Mouse (Mus musculus): Measurements from ENCODE around the gene Olfr1346. TPM values are rescaled to one million over a fixed set of nuclear protein-coding genes. Genes with fewer than 3 reads are reported as not detected.
"Not testable (repeated sequence)": the region's sequence is repeated elsewhere in the genome, so short reads cannot be mapped to it uniquely, and the experiment has no call there.

The Olfr1346 gene
- not detected in 2 replicates for polyA plus RNA-seq (2015; fragmentation: Nextera tagmentation; extraction: Ambion mirVana)

DNA sequence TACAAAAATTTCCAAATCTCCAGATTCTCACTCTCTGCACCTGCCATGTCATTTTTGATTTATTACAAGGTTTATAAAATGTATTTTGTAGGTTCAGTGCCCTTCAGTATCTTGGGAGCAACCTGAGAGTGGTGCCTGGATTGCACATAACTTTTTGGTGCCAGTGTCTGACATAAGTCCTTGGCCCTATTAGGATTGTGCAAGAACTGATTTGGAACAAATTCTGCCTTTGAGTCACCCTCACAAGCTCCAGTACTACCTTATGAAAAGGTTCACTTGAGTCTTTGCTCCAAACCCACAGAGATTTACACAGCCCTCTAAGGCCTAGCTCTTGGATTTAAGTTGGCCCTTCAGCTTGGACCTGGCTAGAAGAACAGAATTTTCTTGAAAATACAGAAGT lies at the start of gene Olfr1346:
Gene Olfr1346 (plus strand): TSS at position 151 of the 400 bp plus-strand sequence.
- Histone ChIP-seq H3K36me3 (no peaks in the 10 kb centered on the region), H3K4me1 (no peaks in the 10 kb centered on the region), H3K9me3 (no peaks in the 10 kb centered on the region), H3K4me3 (no peak within 1 kb of the TSS), H3K27me3 (no peaks in the 10 kb centered on the region), H3K4me2 (replicated peaks) (no peak within 1 kb of the TSS), H3K27ac (replicated peaks) (no peak within 1 kb of the TSS), H3K9ac (replicated peaks) (no peak within 1 kb of the TSS)
- no peak for ATAC-seq (replicated peaks)

DNA sequence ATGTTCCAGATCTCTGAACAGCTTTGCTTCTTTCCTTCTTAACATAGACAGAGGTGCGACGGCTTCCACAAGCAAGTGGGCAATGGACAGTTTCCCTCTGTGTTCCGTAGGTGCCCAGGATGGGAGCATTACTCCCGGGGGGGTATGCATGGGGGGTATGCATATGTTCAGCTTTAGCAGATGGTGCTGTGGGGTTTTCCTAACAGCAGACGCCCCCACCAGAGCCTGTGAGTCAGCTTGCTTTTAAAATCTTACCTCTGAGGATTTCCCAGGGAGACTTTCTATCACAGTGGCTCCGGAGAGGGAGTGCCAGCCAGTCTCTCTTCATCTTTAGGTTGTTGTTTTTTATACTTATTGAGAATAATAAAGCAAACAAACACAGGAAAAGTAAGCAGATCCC lies 47.0 kb upstream of the Olfr1346 start:
- Histone ChIP-seq H3K27me3 (no peaks in the 10 kb centered on the region), H3K27ac (replicated peaks) (no peak overlapping the region), H3K4me2 (replicated peaks) (no peak overlapping the region), H3K9ac (replicated peaks) (no peak overlapping the region), H3K36me3 (no peaks in the 10 kb centered on the region), H3K4me1 (no peaks in the 10 kb centered on the region), H3K4me3 (no peak overlapping the region), H3K9me3 (no peaks in the 10 kb centered on the region)
- ATAC-seq (replicated peaks), result no peak
- WGBS, result 81% methylated on average over 6 of the region's 6 CpGs

DNA sequence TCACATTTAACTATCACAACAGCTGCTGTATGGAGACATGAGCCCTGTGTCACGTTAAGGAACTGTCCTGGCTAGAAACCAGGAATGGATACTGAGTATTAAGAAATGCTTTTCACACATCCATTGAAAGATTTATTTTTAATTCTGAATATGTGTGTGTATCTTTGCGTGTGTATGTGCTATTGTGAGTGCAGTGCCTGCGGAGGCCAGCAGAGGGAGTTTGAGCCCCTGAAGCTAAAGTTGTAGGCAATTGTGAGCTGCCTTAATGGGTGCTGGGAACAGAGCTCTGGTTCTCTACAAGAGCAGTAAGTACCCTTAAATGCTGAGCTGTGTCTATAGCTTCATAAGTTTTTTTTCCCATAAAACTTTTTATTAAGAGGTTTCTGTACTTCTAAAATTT lies 37.5 kb upstream of the Olfr1346 start:
- 89% methylated on average over 3 of the region's 3 CpGs for WGBS
- no peaks in the 10 kb centered on the region for H3K9me3 ChIP-seq
- no peak for ATAC-seq (replicated peaks)

DNA sequence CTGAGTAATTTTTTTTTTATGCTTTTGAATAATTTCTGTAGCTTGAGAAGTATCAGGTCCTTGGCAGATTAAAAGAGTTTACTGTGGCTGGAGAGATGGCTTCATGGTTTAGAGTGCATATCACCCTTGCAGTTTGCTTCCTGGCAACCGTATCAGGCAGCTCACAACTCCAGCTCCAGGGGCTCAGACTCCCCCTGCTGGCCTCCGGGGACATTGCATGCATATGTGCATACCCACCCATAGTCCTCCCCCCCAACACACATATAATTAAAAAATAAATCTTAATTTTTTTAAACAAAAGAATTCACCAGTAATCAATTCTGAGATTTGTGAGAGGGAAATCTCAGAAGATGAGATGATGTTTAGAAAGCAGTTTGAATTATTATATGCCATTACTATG lies 36.6 kb upstream of the Olfr1346 start:
- Histone ChIP-seq H3K27me3 (no peaks in the 10 kb centered on the region), H3K27ac (replicated peaks) (no peak overlapping the region), H3K4me2 (replicated peaks) (no peak overlapping the region), H3K36me3 (no peaks in the 10 kb centered on the region), H3K4me1 (peaks cover 11% of the 10 kb centered on the region), H3K4me3 (no peak overlapping the region), H3K9me3 (no peaks in the 10 kb centered on the region), H3K9ac (replicated peaks) (no peak overlapping the region)
- 30% methylated on average over 2 of the region's 2 CpGs for whole genome bisulfite sequencing
- no peak for ATAC-seq (replicated peaks)

More for the DNA sequence above, 37.5 kb upstream of the Olfr1346 start:
- Histone ChIP-seq H3K4me1 (peaks cover 4% of the 10 kb centered on the region; the same call in 1 of the 2 replicates), H3K27ac (replicated peaks) (no peak overlapping the region), H3K9ac (replicated peaks) (no peak overlapping the region), H3K27me3 (no peaks in the 10 kb centered on the region), H3K4me3 (no peak overlapping the region), H3K4me2 (replicated peaks) (no peak overlapping the region), H3K36me3 (no peaks in the 10 kb centered on the region)

DNA sequence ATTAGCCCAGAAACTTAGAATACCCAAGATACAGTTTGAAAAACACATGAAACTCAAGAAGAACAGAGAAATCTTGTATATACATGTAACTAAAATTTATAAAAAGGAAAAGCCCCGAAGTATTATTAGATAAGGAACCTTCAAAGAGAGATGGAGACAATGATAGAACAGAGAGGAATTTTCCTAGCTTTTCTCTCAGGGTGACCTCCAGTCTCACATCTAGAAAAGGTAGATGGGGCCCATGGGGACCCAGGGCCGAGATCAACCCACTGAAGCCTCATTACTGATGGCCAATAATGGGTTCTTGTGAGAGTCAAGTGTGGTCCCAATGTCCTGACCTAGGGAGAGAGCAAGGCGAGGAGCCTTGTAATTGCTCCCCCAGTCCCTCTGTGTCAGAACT lies 28.5 kb upstream of the Olfr1346 start, which contains the start of gene Olfr1344:
Gene Olfr1344 (plus strand): TSS at position 301 of the 400 bp plus-strand sequence.
- no peaks in the 10 kb centered on the region for H3K27me3 ChIP-seq
- WGBS, result 80% methylated on average over 3 of the region's 3 CpGs
- H3K4me3 ChIP-seq, result no peak within 1 kb of the TSS
- no peak within 1 kb of the TSS for H3K27ac ChIP-seq (replicated peaks)
- no peaks in the 10 kb centered on the region for H3K36me3 ChIP-seq
- H3K4me2 ChIP-seq (replicated peaks), result no peak within 1 kb of the TSS
- no peaks in the 10 kb centered on the region for H3K9me3 ChIP-seq
- no peak within 1 kb of the TSS for H3K9ac ChIP-seq (replicated peaks)
- peaks cover 17% of the 10 kb centered on the region for H3K4me1 ChIP-seq
- ATAC-seq (replicated peaks), result no peak

DNA sequence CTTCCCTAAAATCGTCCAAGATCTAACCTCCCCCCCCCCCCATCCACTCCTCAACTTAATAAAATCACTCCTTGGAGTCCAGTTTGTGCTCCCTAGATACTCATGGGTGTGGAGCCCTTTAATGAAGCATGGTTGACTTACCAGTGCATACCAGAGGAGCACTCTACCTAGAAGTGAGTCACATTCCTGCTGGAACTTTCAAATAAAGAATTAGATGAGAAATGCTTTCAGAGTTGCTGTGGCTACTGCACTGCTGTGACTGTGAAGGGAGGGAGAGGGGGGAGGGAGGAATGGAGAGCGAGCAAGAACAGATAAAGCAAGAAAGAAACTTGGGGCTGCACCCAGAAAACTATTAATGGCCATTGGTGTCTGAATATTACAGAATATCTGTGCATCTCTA lies 25.7 kb upstream of the Olfr1346 start:
- H3K9ac ChIP-seq (replicated peaks), result no peak overlapping the region
- no peak overlapping the region for H3K4me3 ChIP-seq
- no peak overlapping the region for H3K27ac ChIP-seq (replicated peaks)
- H3K36me3 ChIP-seq, result no peaks in the 10 kb centered on the region
- H3K27me3 ChIP-seq, result no peaks in the 10 kb centered on the region
- WGBS, result 69% methylated on average over 2 of the region's 2 CpGs
- H3K4me1 ChIP-seq, result no peaks in the 10 kb centered on the region
- no peaks in the 10 kb centered on the region for H3K9me3 ChIP-seq
- H3K4me2 ChIP-seq (replicated peaks), result no peak overlapping the region
- no peak for ATAC-seq (replicated peaks)

DNA sequence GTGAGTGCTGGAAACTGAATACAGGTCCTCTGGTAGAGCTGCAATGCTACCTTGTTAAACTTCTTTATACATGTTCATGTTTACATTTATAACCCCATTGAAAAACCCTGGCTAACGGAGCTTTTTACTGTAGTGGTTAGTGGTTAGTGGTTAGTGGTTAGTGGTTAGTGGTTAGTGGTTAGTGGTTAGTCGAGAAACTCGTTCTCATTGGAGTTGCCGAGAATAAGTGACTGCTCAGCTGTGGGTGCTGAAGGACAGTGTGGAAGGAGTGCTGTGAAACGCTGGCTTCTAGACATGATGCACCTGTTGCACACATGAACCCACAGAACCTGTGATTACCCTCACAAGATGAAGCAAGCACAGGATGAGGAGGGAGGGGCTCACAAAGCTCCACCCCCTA lies 19.1 kb upstream of the Olfr1346 start:
- Histone ChIP-seq H3K9me3 (no peaks in the 10 kb centered on the region), H3K4me1 (no peaks in the 10 kb centered on the region), H3K27ac (replicated peaks) (no peak overlapping the region), H3K9ac (replicated peaks) (no peak overlapping the region), H3K4me2 (replicated peaks) (no peak overlapping the region), H3K36me3 (no peaks in the 10 kb centered on the region), H3K4me3 (no peak overlapping the region), H3K27me3 (no peaks in the 10 kb centered on the region)
- WGBS, result 77% methylated on average over 5 of the region's 5 CpGs
- ATAC-seq (replicated peaks), result no peak

DNA sequence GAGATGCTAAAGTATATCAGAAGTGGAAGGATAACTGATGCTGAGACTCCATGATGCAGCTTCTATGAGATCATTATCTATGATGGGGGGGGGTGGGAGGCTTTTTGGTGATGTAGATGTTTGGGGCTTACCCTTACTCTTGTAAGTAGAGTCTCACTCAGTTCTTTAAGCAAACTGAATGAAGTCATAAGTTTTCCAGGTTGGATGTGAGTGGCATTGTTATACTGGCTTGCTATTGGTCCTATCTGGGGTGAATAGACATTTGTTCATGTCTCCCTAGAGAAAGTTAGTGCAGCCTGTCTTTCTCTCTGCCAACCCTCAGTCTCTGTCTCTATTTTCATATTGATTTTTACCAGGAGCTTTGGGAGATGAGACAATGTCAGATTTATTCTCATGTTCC lies 11.0 kb upstream of the Olfr1346 start, which contains the start of gene Olfr1336:
Gene Olfr1336 (plus strand): TSS at position 301 of the 400 bp plus-strand sequence.
- no peak within 1 kb of the TSS for H3K4me2 ChIP-seq (replicated peaks)
- H3K9ac ChIP-seq (replicated peaks), result no peak within 1 kb of the TSS
- H3K4me3 ChIP-seq, result no peak within 1 kb of the TSS
- no peaks in the 10 kb centered on the region for H3K27me3 ChIP-seq
- H3K4me1 ChIP-seq, result no peaks in the 10 kb centered on the region
- ATAC-seq (replicated peaks), result no peak
- H3K27ac ChIP-seq (replicated peaks), result no peak within 1 kb of the TSS
- no peaks in the 10 kb centered on the region for H3K9me3 ChIP-seq
- no peaks in the 10 kb centered on the region for H3K36me3 ChIP-seq

DNA sequence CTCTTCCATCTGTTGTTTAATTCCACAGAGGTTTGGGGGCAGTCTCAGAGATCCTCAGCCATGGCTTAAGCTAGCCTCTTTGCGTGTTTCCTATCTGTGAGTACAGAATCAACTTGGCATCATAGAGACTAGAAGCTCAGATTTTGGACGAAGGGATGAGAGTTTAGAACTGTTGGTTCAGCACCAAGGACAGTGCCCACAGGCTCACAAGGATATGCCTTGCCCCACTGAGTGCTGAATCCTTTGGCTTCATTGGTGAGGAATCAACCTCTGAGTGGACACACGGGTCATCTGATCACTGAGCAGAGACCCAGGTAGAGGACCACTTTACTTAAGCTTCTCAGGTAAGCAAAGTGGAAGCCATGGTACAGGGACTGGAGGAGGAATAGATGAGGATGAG lies 10.5 kb upstream of the Olfr1346 start:
- Histone ChIP-seq H3K9ac (replicated peaks) (no peak overlapping the region), H3K9me3 (no peaks in the 10 kb centered on the region), H3K4me3 (no peak overlapping the region), H3K27ac (replicated peaks) (no peak overlapping the region), H3K4me2 (replicated peaks) (no peak overlapping the region), H3K27me3 (no peaks in the 10 kb centered on the region), H3K4me1 (no peaks in the 10 kb centered on the region), H3K36me3 (no peaks in the 10 kb centered on the region)
- ATAC-seq (replicated peaks), result no peak
- 42% methylated on average over 3 of the region's 3 CpGs for WGBS

DNA sequence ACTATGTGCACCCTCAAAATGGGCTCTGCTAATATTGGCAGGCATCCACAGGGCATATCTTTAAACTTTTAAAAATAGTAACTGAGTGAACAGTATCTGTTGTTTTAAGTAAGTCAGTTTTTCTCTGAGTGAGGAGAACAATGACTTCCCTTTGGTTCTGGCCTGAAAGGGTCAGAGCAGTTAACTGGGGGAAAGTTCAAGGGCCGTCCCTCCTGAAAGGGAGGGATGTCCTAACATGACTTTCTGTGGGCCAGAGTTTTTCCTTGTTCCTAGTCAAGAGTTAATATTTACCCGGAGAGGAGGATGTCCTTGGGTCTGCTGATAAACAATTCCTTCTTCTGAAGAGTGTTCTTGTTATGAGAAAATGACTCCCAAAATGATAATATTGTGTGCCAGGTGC lies 10.7 kb downstream of the Olfr1346 start:
- not testable (repeated sequence) for ATAC-seq (replicated peaks); H3K4me1 ChIP-seq; H3K4me2 ChIP-seq (replicated peaks); H3K9ac ChIP-seq (replicated peaks); H3K27me3 ChIP-seq; H3K36me3 ChIP-seq; H3K4me3 ChIP-seq; H3K9me3 ChIP-seq; H3K27ac ChIP-seq (replicated peaks)
- 83% methylated on average over 2 of the region's 2 CpGs for WGBS

DNA sequence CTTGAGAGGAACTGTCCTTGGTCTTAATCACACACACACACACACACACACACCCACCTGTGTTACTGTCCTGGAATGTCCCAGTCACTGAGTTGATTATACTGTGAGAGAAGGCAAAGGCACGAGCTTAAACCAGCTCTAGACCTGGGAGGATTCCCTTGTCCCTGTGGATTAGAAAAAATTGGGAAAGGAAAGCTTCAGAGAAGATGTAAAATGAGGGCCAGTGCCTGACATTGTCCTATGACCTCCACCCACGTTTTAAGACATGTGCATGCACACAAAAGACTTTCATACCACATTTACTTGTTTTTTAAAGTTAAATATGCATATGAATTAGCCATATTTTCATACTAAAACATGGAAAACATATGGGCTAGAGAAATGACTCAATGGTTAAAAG lies 19.9 kb downstream of the Olfr1346 start, which contains the start of gene Olfr5:
Gene Olfr5 (minus strand): TSS at position 101 of the 400 bp plus-strand sequence.
- Histone ChIP-seq H3K9ac (replicated peaks) (no peak within 1 kb of the TSS), H3K4me1 (no peaks in the 10 kb centered on the region), H3K9me3 (0 out of 2 replicates have a peak, but pooled peaks cover 3% of the 10 kb centered on the region), H3K36me3 (no peaks in the 10 kb centered on the region), H3K27me3 (no peaks in the 10 kb centered on the region), H3K4me2 (replicated peaks) (no peak within 1 kb of the TSS), H3K27ac (replicated peaks) (no peak within 1 kb of the TSS), H3K4me3 (no peak within 1 kb of the TSS)
- WGBS, result 19% methylated on average over 2 of the region's 2 CpGs
- no peak for ATAC-seq (replicated peaks)

DNA sequence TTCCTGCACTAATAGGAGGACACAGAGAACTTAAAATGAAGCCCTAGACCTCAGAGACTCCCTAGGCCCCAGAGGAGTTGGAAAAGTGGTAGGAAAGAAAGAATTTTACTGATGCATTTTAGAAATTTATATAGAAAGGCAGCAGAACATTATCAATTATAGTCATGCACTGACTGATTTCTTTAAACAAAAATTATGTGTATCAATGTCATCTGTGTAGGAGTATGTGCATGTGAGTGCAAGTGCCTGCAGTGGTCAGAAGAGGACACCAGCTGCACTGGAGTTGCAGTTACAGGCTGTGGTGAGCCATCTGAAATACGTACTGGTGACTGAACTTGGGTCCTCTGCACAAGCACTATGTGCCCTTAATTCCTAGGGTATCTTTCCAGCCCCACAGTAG lies 32.8 kb downstream of the Olfr1346 start, which contains the start of gene Olfr1347:
Gene Olfr1347 (minus strand): TSS at position 101 of the 400 bp plus-strand sequence.
- no peak for ATAC-seq (replicated peaks)
- WGBS, result 53% methylated on average over 1 of the region's 1 CpGs
- H3K27me3 ChIP-seq, result no peaks in the 10 kb centered on the region
- H3K27ac ChIP-seq (replicated peaks), result no peak within 1 kb of the TSS
- no peak within 1 kb of the TSS for H3K4me3 ChIP-seq
- H3K9ac ChIP-seq (replicated peaks), result no peak within 1 kb of the TSS
- H3K36me3 ChIP-seq, result no peaks in the 10 kb centered on the region
- no peak within 1 kb of the TSS for H3K4me2 ChIP-seq (replicated peaks)
- H3K9me3 ChIP-seq, result 0 out of 2 replicates have a peak, but pooled peaks cover 4% of the 10 kb centered on the region
- H3K4me1 ChIP-seq, result no peaks in the 10 kb centered on the region

DNA sequence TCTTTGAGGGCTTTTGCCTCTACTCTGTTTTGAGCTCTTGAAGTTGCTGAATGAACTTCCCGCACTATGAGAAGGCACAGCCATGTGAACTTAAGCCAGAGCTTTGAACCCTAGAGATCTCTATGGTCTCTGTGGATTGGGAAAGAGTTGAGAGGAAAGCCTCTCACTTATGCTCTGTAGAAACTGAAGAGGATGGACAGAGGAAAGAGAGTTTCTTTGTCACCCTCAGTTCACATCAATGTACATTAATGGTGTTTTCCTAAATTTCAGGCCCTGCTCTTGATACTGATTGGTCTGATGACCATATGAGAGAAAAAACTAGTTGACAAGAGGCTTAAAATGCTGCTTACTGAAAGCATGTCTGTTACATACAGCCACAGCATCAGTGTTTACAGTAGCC lies 41.7 kb downstream of the Olfr1346 start, which contains the start of gene Olfr1348:
Gene Olfr1348 (minus strand): TSS at position 101 of the 400 bp plus-strand sequence.
- Histone ChIP-seq H3K36me3 (no peaks in the 10 kb centered on the region), H3K9ac (replicated peaks) (no peak within 1 kb of the TSS), H3K27me3 (no peaks in the 10 kb centered on the region), H3K9me3 (no peaks in the 10 kb centered on the region), H3K4me3 (no peak within 1 kb of the TSS), H3K27ac (replicated peaks) (no peak within 1 kb of the TSS), H3K4me2 (replicated peaks) (no peak within 1 kb of the TSS), H3K4me1 (no peaks in the 10 kb centered on the region)
- no peak for ATAC-seq (replicated peaks)
- 96% methylated on average over 1 of the region's 1 CpGs for WGBS
